Mouse (Mus musculus) neural tube, embryonic 11.5 days (tissue): ENCODE data around the gene Wasl. TPM values are rescaled to one million over a fixed set of nuclear protein-coding genes. Genes with fewer than 3 reads are reported as not detected.

Experiments used
- ATAC-seq: fragments of 200-750 bp; cut with Nextera tagmentation; 2 replicates; pipeline ENCODE4 v1.8.0; 2017; ENCODE audit warnings: moderate number of reproducible peaks, mild to moderate bottlenecking, moderate TSS enrichment, moderate library complexity; ENCODE audit not compliant: insufficient read depth, low FRiP score, low TSS enrichment
- DNase-seq: peaks from one replicate; pipeline ENCODE4 v3.0.0-alpha.2; 2015; ENCODE audit warnings: low spot score
- H3K27ac ChIP-seq: fragments of 300-500 bp; sonication (generic); 2 replicates; pipeline ENCODE4 v1.5.1; 2014; ENCODE audit warnings: low read depth, mild to moderate bottlenecking, low read length
- H3K27me3 ChIP-seq: fragments of 300-500 bp; sonication (generic); 2 replicates; pipeline ENCODE4 v1.6.1; 2014; ENCODE audit warnings: mild to moderate bottlenecking, low read length, mixed read lengths; ENCODE audit not compliant: control insufficient read depth, insufficient read depth
- H3K36me3 ChIP-seq: fragments of 300-500 bp; sonication (generic); 2 replicates; pipeline ENCODE4 v1.6.1; 2014; ENCODE audit warnings: mild to moderate bottlenecking, low read length, moderate library complexity, mixed read lengths; ENCODE audit not compliant: control insufficient read depth, insufficient read depth
- H3K4me1 ChIP-seq: fragments of 300-500 bp; sonication (generic); 2 replicates; pipeline ENCODE4 v1.6.1; 2014; ENCODE audit warnings: low read length, mixed read lengths; ENCODE audit not compliant: control insufficient read depth, insufficient read depth
- H3K4me2 ChIP-seq: fragments of 300-500 bp; sonication (generic); 2 replicates; pipeline ENCODE4 v1.6.1; 2014; ENCODE audit warnings: low read depth, mild to moderate bottlenecking, moderate library complexity
- H3K4me3 ChIP-seq: fragments of 300-500 bp; sonication (generic); 2 replicates; pipeline ENCODE4 v1.5.1; 2014; ENCODE audit warnings: low read depth, low read length
- H3K9ac ChIP-seq: fragments of 300-500 bp; sonication (generic); 2 replicates; pipeline ENCODE4 v1.6.1; 2014; ENCODE audit warnings: mild to moderate bottlenecking, low read length
- H3K9me3 ChIP-seq: fragments of 300-500 bp; sonication (generic); 2 replicates; pipeline ENCODE4 v1.6.1; 2016; ENCODE audit warnings: low read length; ENCODE audit not compliant: control insufficient read depth
- WGBS: fragments of 180-500 bp; shearing (Covaris S2); extraction: QIAGEN DNeasy Blood & Tissue Kit; methylation state at CpG from one replicate; pipeline ENCODE4 v1.1.7; 2014; 5-methylcytosine and 5-hydroxymethylcytosine counted together
- polyA plus RNA-seq: library from polyadenylated mRNA; unstranded; fragments of >200 nt; fragmentation: Nextera tagmentation; extraction: Ambion mirVana; gene quantifications from 2 replicates; pipeline ENCODE4 v1.2.1, GENCODE M21; 2014

Gene Wasl
- polyA plus RNA-seq, 1 experiment from 2014 or later, result 46.2 TPM

DNA sequence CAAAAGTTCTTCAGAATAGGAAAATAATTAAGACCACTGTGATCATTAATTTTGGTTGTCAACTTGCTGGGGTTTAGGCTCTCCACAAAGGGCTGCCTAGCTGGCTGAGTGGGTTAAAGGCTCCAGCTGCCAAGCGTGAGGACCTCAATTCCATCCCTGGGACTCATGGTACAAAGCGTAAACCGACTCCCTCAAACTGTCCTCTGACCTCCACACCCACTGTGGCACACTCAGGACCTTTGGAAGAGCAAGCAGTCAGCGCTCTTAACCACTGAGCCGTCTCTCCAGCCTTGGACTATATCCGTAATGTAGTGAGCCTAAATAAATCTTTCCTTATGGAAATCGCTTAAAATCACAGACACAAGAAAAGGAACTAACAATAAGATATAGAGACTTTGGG is 13.3 kb downstream of the Wasl start:
- 79% methylated on average over 7 of the region's 7 CpGs for WGBS
- ATAC-seq, result no peak

GRCm38 (mm10) chr6:24650719-24651118 is 14.1 kb downstream of the Wasl start:
- no peak for DNase-seq
- Histone ChIP-seq H3K9ac (no peak overlapping the region), H3K36me3 (no peaks in the 10 kb centered on the region), H3K4me3 (no peak overlapping the region), H3K27ac (no peak overlapping the region), H3K27me3 (no peaks in the 10 kb centered on the region), H3K4me1 (no peaks in the 10 kb centered on the region), H3K9me3 (no peaks in the 10 kb centered on the region), H3K4me2 (no peak overlapping the region)
- WGBS, result 88% methylated on average over 3 of the region's 3 CpGs
- ATAC-seq, result no peak

More for the DNA sequence above, 13.3 kb downstream of the Wasl start:
- Histone ChIP-seq H3K9me3 (no peaks in the 10 kb centered on the region), H3K9ac (no peak overlapping the region), H3K36me3 (no peaks in the 10 kb centered on the region), H3K4me3 (no peak overlapping the region), H3K27me3 (no peaks in the 10 kb centered on the region), H3K4me1 (no peaks in the 10 kb centered on the region), H3K4me2 (no peak overlapping the region), H3K27ac (no peak overlapping the region)
- no peak for DNase-seq

DNA sequence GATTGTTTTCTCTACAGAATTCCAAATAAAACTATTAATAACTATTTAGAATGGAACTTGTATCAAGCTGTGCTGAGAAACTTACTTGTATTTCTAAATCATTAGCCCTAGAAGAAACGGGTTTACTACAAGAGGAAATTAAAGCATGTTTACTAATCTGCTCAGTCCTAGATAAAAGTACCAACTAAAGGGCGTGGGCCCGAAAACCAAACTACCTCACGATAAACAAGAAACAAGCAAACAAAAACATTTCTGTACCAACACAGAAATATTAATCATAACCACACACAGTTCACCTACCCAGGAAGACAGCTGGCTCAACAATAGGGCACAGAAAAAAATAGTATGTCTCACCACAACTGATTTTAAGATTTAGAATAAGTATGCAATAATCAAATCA is 16.4 kb downstream of the Wasl start:
- H3K4me2 ChIP-seq, result no peak overlapping the region
- DNase-seq (no peak), ATAC-seq (no peak)
- H3K36me3 ChIP-seq, result no peaks in the 10 kb centered on the region
- no peak overlapping the region for H3K4me3 ChIP-seq
- no peak overlapping the region for H3K9ac ChIP-seq
- 94% methylated on average over 4 of the region's 4 CpGs for WGBS
- no peaks in the 10 kb centered on the region for H3K4me1 ChIP-seq
- no peak overlapping the region for H3K27ac ChIP-seq
- H3K9me3 ChIP-seq, result no peaks in the 10 kb centered on the region
- no peaks in the 10 kb centered on the region for H3K27me3 ChIP-seq

DNA sequence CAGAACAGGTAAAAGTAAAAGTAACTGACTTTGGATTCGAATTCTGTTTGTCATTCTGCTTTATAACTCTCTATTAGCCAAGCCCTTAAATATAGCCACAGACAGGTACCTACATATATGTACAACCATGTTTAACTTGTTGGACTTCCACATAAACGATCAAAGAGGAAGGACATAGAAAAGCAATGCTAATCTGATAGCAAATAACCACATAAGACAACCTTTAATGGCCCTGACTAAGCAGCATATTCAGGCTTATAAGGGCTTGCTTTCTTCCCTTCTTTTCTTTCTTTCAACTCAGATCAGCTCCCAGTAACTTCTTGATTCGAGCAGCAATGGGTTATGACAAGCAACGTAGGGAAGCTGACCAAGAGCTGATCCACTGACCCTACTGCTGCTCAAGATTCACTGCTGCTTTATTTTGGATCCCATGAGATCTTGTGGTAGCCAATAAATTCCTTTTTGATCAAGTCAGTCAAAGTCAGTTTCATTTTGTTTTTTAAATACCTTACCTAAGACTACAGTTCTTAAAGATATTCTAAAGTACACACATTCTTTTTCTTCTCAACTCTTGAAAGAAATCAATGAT is 17.6 kb downstream of the Wasl start:
- 88% methylated on average over 4 of the region's 4 CpGs for WGBS
- no peaks in the 10 kb centered on the region for H3K4me1 ChIP-seq
- no peaks in the 10 kb centered on the region for H3K9me3 ChIP-seq
- no peaks in the 10 kb centered on the region for H3K27me3 ChIP-seq
- H3K27ac ChIP-seq, result no peak overlapping the region
- no peak overlapping the region for H3K4me3 ChIP-seq
- H3K36me3 ChIP-seq, result no peaks in the 10 kb centered on the region
- no peak overlapping the region for H3K9ac ChIP-seq
- DNase-seq (no peak), ATAC-seq (no peak)
- H3K4me2 ChIP-seq, result no peak overlapping the region

DNA sequence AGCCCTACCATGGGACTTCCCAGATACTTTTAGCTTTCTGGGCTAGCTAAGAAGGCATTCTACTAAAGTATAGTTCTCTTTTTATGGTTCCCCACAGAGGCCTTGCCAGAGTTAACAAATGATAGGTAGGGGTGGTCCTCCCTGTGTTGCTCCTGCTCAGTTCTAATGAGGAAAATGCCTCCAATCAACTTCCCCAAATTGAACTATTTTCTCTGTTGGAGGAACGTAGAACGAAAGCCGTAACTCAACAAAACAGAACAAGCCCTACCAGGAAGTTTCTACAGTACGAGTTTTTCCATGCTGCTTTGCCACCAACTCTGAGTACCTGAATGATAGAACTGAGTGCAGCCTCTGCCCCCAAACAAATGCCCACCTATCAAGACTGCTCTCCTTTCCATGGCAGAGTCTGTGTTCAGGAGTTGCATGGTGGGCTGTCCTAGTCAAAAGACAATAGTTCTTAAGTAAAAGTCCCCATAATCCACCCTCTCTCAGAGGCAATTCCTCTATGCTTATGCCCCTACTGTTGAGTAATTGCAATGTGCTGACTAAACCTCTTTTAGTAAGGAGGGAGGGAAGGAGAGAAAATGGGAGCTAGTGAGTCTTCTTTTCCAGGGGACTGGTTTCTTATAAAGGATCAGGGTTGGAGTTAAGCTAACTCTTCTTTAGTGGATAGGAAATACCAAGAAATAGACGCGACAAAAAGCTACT is 19.3 kb downstream of the Wasl start:
- Histone ChIP-seq H3K36me3 (no peaks in the 10 kb centered on the region), H3K4me3 (no peak overlapping the region), H3K27ac (no peak overlapping the region), H3K9ac (no peak overlapping the region), H3K27me3 (no peaks in the 10 kb centered on the region), H3K4me1 (no peaks in the 10 kb centered on the region), H3K9me3 (no peaks in the 10 kb centered on the region), H3K4me2 (no peak overlapping the region)
- no peak for ATAC-seq
- 92% methylated on average over 6 of the region's 6 CpGs for WGBS
- no peak for DNase-seq

DNA sequence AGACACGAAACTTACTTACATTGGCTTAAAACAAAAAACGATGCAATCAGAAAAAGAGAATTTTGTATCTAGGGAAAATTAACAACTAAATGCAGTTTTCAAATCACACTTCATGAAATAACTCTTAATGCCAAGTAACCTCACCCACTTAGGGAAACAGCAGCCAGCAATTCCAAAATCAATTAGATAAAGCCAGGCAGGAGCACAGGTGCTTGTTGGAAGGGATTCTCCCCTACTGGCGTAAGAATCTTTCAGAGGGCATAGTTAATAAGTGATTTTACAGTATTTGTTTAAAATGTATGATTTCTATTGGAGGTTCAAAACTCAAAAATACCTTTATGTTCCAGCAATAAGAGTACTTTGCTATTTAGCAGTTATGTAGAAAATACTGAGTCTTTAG is 21.8 kb downstream of the Wasl start:
- 95% methylated on average over 3 of the region's 3 CpGs for WGBS
- Histone ChIP-seq H3K27ac (no peak overlapping the region), H3K9me3 (no peaks in the 10 kb centered on the region), H3K4me2 (no peak overlapping the region), H3K9ac (no peak overlapping the region), H3K36me3 (no peaks in the 10 kb centered on the region), H3K4me1 (no peaks in the 10 kb centered on the region), H3K4me3 (no peak overlapping the region), H3K27me3 (no peaks in the 10 kb centered on the region)
- no peak for DNase-seq
- ATAC-seq, result no peak

DNA sequence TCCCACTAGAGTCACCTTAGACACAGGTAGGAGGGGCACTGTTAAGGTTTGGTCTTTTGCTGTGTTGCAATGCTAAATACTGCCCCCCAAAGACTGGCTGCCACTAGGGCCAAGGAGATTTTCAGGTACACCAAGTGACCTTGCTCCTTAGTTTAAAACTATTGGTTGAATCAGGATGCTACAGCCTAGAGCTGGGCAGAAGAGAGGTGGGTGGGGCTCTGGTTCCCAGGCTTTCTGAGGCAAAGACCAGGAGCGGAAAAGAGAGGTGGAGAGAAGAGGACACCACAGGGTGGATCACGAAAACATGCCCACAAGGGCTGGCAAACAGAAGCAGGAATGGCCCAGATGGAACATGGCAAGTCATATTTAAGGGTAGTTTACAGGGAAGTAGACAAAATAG is 22.6 kb downstream of the Wasl start:
- no peaks in the 10 kb centered on the region for H3K27me3 ChIP-seq
- no peak for DNase-seq
- H3K9me3 ChIP-seq, result no peaks in the 10 kb centered on the region
- no peak overlapping the region for H3K9ac ChIP-seq
- no peak for ATAC-seq
- no peaks in the 10 kb centered on the region for H3K36me3 ChIP-seq
- H3K4me3 ChIP-seq, result no peak overlapping the region
- H3K27ac ChIP-seq, result no peak overlapping the region
- no peak overlapping the region for H3K4me2 ChIP-seq
- 86% methylated on average over 2 of the region's 2 CpGs for WGBS
- no peaks in the 10 kb centered on the region for H3K4me1 ChIP-seq

DNA sequence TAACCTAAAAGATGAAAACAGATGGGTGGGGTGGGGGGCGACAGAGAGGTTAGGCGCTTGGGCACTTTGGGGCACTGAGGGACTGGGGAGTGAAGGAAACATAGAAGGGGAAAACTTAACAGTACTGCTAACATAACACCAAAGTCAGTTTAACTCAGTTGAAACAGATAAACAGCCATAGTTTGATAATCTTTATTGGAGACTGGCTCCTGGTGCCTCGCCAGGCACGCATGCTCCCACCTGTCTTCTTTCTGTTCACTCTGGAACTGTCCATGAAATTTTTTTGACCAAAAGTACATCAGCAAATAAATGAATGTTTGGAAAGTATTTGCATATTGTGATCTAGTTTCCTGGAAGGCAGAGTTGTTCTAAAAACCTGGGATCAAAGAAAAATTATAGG is 23.5 kb downstream of the Wasl start:
- Histone ChIP-seq H3K27me3 (no peaks in the 10 kb centered on the region), H3K4me1 (no peaks in the 10 kb centered on the region), H3K9ac (no peak overlapping the region), H3K9me3 (no peaks in the 10 kb centered on the region), H3K4me3 (no peak overlapping the region), H3K4me2 (no peak overlapping the region), H3K27ac (no peak overlapping the region), H3K36me3 (no peaks in the 10 kb centered on the region)
- 96% methylated on average over 4 of the region's 4 CpGs for WGBS
- no peak for DNase-seq
- ATAC-seq, result no peak

DNA sequence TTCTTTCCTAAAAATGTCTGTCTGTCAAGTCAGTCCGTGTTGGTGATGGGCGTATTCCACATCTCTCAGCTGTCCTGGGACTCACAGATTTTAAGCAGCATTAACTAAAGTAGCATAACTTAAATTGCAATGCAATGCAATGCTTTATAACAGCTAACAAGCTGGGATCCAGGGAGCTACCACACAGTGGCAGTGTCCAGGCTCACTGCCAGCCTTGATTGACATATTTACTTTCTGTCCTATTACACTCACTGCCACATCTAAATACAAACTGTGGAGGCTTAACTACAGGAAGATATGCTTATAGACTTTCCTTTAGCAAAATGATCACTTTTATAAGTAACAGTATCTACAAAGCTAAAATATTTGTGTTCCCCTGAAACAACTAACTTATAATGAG is 29.0 kb downstream of the Wasl start:
- Histone ChIP-seq H3K4me2 (no peak overlapping the region), H3K27ac (no peak overlapping the region), H3K4me1 (no peaks in the 10 kb centered on the region), H3K36me3 (no peaks in the 10 kb centered on the region; the same call in 1 of the 2 replicates), H3K27me3 (no peaks in the 10 kb centered on the region), H3K9ac (no peak overlapping the region), H3K9me3 (no peaks in the 10 kb centered on the region), H3K4me3 (no peak overlapping the region)
- no peak for DNase-seq
- WGBS, result 95% methylated on average over 2 of the region's 2 CpGs
- no peak for ATAC-seq
